Mouse (Mus musculus) adrenal gland, postnatal 25 days (tissue): ENCODE measurements around the gene Fmnl3. TPM values are rescaled to one million over a fixed set of nuclear protein-coding genes. Genes with fewer than 3 reads are reported as not detected.
"Not testable (repeated sequence)": the region's sequence is repeated elsewhere in the genome, so short reads cannot be mapped to it uniquely, and the experiment has no call there.

Source experiments
- DNase-seq: peaks from one replicate; pipeline ENCODE4 v3.0.0; 2021; ENCODE audit warnings: mixed read lengths
- total RNA-seq: library from RNA; stranded (reverse); gene quantifications from 2 replicates; pipeline ENCODE4 v1.2.3, GENCODE M21; 2021

The Fmnl3 gene
- total RNA-seq, 1 experiment from 2014 or later: 24.1 TPM

DNA sequence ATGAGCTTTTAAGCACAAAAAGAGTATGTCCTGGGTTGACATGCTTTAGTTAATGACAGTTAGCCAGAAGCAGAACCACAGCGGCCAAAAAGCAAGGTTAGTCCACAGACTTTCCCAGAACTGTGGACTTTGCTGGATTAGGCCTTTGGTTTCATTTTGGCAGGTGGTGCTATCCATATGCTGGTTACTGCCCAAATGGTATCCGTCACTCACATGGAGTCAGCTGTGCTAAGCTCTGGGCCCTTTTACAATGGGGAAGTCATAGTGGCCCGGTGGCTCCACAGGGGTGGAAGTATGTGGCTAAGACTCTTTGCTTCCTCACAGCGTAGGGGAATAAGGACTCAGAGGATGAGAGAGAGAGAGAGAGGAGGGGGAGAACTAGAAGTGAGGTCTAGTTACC lies 17.7 kb upstream of the Fmnl3 start:
- no peak for DNase-seq

DNA sequence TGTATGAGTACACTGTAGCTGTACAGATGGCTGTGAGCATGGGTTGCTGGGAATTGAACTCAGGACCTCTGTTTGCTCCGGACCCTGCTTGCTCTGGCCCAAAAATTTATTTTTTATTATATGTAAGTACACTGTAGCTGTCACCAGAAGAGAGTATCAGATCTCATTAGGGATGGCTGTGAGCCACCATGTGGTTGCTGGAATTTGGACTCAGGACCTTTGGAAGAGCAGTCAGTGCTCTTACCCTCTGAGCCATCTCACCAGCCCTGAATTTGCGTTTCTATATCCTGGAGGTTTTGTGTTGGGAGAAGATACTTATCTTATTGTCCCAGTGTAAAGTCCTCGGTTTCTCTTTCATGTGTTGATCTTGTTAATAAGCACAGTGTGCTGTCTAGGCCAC lies 16.5 kb upstream of the Fmnl3 start:
- DNase-seq: no peak

DNA sequence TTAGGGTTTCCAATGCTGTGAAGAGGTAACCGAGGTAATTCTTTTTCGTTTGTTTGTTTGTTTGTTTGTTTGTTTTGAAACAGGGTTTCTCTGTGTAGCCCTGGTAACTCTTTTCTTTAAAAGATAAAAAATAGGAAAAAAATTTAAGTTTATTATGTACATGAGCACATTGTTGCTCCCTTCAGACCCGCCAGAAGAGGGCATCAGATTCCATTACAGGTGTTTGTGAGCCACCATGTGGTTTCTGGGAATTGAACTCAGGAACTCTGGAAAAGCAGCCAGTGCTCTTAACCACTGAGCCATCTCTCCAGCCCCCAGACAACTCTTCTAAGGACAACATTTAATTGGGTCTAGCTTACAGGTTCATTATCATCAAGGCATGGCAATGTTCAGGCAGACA lies 15.8 kb upstream of the Fmnl3 start:
- DNase-seq: not testable (repeated sequence)

DNA sequence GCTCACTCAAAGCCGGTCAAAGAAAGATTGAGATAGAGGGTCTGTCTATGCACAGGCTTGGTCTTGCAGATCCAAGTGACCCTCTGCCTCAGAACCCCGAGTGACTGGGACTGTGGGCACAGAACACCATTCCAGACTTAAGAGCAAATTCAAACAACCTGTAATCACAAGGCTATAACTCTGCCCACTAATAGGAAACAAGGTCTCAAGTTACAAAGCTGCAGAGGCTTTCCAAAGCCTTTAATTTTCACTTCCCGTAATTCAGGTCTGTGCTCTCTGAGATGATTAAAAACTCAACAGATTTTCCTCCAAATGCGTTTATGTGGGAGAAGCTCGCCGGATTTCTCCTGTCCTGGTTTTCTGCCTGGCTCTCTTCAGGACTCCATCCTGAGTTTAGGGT lies 13.8 kb upstream of the Fmnl3 start:
- no peak for DNase-seq

DNA sequence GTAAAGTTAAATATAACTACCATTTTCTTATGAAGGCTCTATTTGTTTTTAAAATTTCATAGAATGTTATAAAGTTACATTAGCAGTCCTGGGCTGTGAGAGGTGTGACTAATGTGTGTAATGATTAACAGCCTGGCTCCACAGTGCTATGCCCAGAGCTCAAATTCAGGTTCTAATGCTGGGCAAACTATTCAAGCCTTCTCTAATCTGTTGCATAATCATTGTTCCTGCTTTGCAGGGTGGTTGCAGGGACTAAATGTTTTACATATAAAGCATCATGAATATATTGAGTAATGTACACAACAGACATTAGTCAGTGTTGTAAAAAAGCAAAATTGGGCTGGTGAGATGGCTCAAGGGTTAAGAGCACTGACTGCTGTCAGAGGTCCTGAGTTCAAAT lies 12.6 kb upstream of the Fmnl3 start:
- DNase-seq: no peak

DNA sequence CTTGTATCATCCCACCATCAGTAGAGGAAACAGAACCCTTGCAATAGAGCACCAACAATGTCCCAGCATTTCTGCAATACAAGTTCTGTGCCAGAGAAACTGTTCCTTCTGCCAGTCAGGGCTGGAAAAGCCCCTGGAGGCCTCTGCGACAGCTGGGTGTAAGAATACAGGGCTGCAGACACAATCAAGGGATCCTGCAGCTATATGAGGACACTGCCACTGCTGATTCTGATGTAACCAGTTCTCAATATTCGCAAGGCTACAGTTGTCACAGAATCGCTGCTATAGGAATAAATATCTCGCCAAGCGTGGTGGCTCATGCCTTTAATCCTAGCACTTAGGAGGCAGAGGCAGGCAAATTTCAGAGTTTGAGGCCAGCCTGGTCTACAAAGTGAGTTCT lies 6.0 kb upstream of the Fmnl3 start:
- no peak for DNase-seq

DNA sequence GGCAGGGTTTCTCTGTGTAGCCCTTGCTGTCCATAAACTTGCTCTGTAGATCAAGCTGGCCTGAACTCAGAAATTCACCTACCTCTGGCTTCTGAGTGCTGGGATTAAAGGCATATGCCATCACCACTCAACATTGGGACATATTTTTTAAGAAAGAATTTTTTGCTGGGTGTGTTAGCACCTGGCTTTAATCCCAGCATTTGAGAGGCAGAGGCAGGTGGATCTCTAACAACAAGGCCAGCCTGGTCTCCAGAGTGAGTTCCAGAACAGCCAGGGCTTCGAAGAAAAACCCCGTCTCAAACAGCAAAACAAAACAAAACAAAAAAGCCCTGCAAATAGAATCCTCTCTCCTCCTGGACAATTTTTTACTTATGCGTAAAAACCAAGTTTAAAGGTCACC lies 5.3 kb upstream of the Fmnl3 start:
- DNase-seq: no peak

DNA sequence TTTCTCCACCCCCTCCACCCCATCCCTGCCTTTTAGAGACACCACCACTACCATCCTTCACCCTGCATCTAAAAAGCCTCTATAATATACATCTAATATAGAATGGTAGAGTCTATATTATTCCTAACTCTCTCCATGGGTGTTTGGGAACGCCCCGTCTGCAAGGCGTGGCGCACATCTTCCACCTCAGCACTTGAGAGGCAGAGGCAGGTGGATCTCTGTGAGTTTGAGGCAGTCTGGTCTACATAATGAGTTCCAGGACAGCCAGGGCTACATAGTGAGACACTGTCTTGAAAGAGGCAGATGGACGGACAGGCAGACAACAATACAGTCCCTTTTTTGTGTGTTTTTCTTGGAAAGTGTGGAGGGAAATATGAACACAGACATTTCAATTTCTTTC lies 4.8 kb upstream of the Fmnl3 start:
- no peak for DNase-seq

DNA sequence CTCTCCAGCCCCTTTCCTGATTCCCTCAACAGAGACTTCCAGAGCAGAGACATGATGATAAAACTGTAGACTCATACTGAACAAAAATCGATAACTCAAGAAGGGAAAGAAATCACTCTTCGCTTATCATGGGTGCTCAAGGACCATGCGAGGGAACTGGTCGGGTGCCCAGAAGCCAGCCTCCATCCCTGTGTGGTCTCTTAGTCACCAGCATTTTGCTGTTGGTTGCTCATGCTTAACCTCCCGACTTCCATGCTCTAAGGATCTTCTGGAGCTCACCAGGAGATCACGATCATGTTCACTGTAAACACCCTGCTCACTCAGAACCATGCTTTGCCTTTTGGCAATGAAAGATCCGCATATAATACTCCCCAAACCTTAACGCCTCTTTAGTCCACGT lies 2.5 kb upstream of the Fmnl3 start:
- DNase-seq: peak; percentile 64

DNA sequence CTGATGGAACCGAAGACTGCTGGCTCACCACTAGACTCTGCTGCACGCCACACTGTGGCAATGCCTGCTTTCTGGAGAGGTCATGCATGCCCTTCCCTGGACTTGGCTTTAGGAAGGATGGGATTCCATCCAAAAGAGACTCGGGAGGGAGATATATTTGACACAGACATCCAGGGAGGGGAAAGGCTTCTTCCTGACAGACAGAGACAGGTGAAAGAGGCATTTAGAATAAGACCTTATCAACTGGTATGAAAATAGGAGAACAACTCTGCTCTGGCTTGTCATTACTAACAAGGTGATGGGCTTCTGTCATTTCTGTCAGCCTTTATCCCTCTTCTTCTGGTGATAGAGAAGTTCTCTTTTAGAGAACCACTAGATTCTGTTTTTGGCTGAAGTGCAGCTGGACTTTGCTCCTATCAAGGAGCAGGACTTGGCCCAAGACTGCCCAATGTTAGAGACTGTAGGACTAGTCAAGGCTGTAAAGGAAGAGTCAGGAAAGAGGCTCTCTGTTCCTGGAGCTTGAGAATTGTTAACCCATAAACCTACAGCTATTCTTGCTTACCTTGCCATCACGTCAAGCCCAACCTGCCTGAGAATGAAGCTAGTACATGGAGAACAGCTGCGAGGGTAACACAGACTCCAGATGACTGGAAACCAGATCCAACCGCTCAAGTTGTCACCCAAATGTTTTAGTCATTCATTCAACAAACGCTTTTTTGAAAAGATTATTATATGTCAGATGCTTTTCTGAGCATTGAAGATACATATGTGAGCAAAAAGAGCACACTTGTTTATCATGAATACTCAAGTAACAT lies 1.5 kb upstream of the Fmnl3 start:
- DNase-seq: no peak

DNA sequence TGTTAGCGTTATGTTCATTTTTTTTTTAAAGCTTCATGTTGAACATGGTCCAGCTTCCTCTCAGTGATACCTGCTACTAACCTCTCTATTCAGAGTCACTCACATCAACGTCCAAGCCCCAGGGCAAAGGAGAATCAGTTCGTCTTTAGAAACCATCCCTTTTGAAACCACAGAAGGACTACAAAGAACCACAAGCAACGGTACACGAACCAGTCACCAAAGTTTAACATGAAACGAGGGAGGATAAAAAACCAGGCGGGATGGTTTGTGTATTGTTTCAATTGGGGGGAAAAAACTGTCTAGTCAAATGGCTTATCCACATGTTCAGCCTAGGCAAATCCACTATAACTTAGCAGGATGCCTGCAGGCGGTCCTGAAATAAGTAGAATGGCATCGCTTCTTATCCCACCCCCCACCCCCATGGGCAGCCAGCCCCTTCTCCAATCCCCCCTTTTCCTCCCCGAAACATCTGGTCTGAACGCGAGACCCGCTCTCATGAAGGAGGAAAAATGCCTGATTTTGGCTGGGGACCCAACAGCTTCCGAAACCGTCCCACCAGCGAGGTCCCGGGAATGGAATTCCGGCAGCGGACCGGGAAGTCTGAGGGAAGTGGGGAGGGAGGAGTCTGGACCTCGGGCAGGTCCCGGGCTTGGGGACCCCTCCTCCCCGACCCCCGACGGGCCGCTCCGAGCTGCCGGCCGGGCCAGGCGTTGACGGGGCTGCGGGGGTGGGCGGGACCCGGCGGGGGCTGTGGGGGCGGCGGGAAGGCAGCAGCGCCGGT lies 701 bp downstream of the Fmnl3 start:
- DNase-seq: peak; percentile 22

DNA sequence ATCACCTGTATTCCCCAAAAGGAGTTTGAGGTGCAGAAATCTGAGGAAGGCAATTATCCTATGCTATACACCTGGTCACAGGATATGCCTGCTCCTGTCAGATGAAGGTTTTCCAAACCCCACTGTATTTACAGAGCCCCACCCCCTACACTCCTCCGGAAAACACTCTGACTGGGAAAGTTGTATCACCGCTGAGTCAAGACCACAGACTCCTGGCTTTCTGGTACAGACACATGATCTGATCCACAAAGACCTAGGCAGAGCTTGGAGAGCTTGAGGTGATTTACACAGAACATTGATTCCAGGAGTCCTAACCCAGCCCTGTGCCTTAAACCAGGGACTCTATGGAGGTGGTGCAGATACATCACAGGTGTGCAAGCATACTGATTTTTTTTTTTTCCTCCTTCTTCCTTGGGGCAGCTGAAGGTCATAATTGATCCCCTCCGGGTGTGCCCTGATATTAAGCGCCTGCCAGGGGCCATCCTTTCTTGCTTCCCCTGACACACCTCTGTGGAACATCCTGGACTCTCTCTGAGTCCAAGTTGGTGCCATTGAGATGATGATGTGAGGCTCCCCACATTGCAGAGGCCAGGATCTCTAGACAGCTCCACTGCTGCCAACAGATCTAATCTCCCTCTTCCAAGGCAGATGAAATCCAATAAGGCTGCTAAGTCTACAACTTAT lies 1.6 kb downstream of the Fmnl3 start:
- no peak for DNase-seq

DNA sequence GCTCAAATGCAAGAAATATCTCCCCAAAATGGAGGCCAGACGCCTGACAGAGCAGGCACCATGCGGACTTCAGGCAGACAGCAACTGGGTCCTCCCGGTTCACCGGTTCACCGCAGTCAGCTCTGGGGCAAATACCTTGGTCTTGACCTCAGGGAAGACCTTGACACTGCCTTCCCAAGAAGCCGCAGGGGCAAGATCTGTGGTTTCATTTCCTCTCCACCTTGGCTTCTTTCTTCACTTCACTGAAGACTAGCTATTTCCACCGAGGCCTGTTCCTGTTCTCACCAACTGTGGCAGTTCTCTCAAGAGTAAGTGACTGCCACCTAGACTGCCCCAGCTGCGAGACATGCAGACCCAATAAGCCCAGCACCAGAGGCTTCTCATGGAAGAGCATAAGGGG lies 5.4 kb downstream of the Fmnl3 start:
- DNase-seq: no peak

DNA sequence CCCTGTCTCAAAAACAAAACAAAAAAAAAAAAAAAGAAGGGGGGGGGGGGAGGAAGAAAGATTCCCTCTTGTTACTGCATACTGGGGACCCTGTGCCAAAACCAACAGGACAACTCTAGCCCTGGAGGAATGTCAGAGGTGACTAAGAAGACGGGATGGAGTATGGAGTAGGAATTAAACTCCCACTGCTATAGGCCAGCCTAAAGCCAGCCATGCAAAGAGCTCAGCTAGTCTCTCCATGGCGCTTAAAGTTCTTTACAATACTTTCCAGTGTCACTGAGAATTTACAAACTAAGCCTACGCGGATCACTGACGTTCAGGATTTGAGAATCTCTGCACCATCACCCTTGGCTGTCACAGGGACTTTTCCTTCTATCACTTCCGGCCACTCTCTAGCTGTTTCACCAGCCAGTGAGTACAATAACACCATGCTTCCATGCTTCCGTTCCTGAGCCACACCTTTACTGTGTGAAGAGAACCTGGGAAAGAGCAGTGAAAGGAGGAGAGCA lies 6.2 kb downstream of the Fmnl3 start:
- DNase-seq: no peak

DNA sequence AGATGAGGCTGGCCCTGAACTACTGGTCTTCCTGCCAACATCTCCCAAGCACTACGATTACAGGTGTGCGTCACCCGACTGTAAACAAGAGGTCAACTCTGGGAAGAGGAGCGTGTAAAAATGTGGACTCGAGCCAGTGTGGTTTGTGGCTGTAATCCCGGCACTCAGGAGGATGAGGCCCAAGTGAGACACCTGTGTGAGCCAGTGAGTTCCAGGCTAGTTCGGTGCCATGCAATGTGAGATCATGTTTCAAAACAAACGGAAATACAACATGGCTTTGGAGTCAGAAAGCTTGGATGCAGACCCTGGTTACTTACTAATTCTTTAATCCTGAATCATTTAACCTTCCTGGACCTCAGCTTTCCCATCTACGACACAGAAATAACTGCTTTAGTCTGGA lies 11.3 kb downstream of the Fmnl3 start:
- no peak for DNase-seq

DNA sequence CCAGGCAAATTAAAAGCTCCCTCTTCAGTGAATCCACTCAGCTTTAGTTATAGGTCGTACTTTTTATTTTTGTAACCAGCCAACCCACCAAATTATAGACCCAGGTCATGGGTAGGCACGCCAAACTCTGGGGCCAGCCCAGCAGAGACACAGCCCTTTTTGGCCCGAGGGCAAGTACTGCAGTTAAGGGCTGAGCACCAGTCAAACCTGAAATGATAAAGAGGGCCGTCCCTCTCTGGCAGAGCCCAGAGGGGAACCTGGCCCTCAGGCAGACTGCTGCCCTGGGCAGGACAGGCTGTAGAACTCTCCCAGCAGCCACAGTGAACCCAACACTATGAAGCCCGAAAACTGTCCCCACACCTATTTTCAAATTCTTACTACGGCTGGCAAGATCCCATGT lies 13.8 kb downstream of the Fmnl3 start:
- no peak for DNase-seq

DNA sequence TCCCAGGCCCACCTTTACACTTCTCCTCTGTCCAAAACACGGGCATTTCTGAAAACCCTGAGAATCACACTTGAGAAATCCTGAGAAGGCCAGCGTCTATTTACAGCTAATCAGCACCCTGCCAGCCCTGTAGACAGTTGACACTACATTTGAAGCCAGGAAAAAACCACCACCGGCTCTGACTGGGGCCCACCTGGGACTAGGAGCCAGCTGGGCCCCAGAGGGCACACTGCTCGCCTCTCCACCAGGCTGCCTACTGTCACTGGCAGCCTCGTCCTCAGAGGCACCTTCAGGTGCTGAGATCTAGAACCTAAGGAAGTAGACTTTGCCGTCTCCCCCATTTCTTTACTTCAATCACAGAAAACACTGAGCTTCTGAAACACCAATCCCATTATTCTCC lies 14.6 kb downstream of the Fmnl3 start:
- DNase-seq: no peak

DNA sequence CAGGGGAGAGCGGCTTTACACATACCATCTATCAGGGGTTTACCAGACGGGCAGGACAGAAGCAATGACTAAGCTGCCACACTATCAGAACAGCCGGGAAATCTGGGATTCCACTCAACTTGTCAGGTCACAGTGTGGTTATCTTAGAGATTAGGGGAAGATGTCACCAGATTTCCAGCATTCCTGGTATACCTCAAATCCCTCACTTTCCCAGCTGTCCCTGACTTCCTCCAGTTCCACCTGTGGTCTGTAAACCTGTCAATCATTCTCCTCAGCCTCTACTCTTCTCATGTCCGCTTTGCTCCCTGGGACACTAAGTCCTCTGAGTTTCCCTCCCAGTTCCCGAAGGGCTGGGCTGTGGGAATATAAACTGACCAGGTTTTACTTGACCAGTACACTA lies 18.0 kb downstream of the Fmnl3 start:
- DNase-seq: no peak

DNA sequence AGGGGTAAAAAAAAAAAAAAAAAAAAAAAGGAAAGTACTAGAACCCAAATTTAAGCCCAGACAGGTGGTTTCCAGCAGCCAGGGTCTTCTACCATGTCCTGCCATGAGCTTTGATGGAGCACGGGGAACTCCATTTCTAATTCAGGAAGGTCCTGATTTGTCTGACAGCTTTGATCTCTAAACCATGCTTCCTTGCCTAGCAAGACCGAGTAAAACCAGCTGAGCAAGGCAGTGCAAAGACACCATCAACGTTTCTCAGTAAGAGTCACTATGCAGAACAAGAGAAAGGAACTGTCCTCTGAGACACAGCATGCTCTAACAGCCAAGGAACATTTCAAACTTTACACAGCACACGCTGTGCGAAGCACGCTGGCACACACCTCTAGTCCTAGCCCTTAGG lies 18.7 kb downstream of the Fmnl3 start:
- no peak for DNase-seq

DNA sequence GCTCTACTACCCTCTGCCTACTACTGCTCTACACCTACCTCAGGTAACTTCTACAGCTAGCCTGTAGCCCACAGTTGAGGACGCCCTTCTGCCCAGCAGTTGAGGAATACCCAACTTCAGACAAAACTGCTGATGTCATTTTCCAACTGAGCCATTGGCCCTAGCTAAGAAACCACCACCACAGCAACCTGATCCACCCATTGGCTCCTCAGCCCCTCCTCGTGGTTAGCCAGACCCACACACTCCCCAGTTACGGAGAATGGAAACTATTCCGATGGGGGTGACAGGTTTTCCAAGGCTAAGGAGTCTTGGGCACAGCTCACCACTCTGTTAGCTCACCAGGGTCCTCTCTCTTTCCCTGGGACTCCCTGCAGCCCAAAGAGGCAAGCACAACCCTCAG lies 25.3 kb downstream of the Fmnl3 start:
- peak; percentile 1 for DNase-seq

DNA sequence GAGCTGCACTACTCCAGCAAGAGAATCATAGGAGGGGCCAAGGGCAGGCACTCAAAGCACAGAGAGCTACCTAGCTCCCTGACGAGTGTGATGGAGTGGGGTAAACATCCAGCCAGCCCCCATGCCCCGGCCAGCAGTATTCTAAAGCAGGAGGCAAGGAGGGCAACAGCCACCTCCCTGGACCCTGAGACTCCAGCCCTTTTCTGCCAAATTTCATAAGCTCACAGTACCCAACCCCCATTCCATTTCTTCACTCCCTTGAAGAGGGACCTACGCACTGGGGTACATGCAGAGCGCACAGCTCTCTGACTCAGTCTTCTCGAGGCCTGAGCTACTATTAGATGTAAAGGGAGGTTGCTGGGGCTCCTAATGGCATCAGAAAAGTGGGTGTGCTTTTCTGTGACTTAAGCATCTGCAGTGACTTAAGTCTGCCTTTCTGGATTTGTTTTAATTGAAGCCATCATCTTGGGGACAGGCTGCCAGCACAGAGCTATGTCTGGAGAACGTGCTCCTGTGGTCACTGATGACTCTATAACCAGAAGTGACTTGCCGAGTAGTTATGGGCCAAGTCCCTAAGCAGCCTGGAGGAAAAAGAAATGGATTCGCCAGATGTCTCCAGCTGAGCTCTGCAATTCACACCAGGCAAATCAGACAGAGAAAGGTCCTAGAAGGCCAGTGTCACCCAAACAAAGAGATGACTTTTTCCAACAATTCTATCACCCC lies 26.0 kb downstream of the Fmnl3 start:
- DNase-seq: peak; percentile 0

DNA sequence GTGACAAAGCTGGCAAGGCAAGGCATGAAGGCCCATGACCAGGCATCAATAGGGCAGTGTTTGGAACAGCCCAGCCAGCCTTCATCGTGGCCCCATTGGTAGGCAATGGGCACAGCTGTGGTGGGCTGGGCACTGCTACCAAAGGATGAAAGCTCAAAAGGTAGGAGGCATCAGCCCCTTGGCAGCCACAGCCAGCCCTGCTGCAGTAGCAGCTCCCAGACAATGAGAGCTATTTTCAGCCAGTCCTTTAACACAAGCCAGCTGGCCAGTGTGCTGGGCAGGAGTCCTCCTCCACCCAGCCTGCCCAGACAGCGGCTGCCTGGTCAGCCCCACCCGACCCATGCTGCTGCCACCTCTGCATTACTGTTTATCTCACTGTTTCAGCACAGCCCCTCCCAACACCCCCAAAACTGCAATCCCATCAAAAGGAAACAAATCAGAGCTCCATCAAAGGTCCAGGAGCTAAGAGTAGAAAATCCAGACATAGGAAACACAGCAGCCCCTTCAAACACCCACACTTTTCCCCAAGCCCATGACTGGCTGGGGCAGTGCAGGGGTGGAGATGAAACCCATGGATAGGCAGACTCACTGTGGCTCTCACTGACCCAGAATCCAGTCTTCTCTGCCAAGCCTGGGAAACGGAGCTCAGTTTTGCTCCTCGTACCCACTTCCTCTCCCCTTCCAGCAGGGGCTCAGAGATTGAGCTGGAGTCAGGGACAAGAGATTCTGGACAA lies 26.7 kb downstream of the Fmnl3 start:
- DNase-seq: peak; percentile 6
